24 mouse cellular contexts compared by ENCODE assay signal in genomic region chr8:113896446-113896845, GRCm38 (mm10). TPM values are rescaled to one million over a fixed set of nuclear protein-coding genes. Genes with fewer than 3 reads are reported as not detected.
A peak's percentile ranks its signal among the peaks of the same experiment; 100 is the strongest.
DNase-seq lines count a peak whose midpoint lies in the region; ATAC-seq lines count a peak whose summit lies in the region.
"Had no signal": no experiment of that assay in that cellular context is flagged by ENCODE, and none has a peak within 500 bp of the region (broad histone marks: within the 10 kb centered on the region; RNA-seq: fewer than 3 reads in every experiment).

No protein-coding gene starts in this region.

- DNase-seq in cerebellum, adult 11-12 months, result peak; percentile 39
- peak; percentile 63 for DNase-seq in Muller cell, postnatal 12 days (ENCODE audit: inconsistent ontology term)
- DNase-seq in cerebellum, adult 8-10 months, result peak; percentile 37
- peak; percentile 60 to 75 for DNase-seq in cerebellum, postnatal 25 days
- no peak for DNase-seq in lung, postnatal 25 days (ENCODE audit: low spot score)
- no peak for DNase-seq in embryo, embryonic 9.5 days (ENCODE audit: extremely low spot score)
- DNase-seq in gastrocnemius, postnatal 4 days (ENCODE audit: low spot score in 2 of 2), result no peak
- DNase-seq: adrenal gland, postnatal 10 days; gastrocnemius, postnatal 25 days; heart, postnatal 36 days; kidney, adult 2 months; kidney, postnatal 4 days; lung, postnatal 36 days; right cerebral cortex, adult 18-20 months; thymus, adult 18-20 months; thymus, postnatal 36 days had no signal

- no peak; the same call in 1 of the 2 replicates for ATAC-seq in cerebellum, adult (ENCODE audit: insufficient number of reproducible peaks, low FRiP score, low TSS enrichment)
- ATAC-seq: forebrain, embryonic 15.5 days; hindbrain, postnatal 0 days; intestine, embryonic 15.5 days; midbrain, embryonic 16.5 days; Patski had no signal

RNA-seq across cellular contexts. Expression of gene Adamts18, which starts 47.9 kb away (rescaled TPM):
- total RNA-seq in gastrocnemius, postnatal 4 days (2021), result 1 to 10 TPM in 1 of 2 experiments, under 1 TPM in 1; 0.69 to 1.1 TPM
- total RNA-seq: gastrocnemius, adult 18-20 months; heart, postnatal 36 days; neutrophil, adult 5-6 weeks had no signal

Comparison
In these comparisons a context has a peak if more than half of its experiments do, and no peak if none do; other contexts are left out.
1. DNase-seq: peak in cerebellum, adult 11-12 months (single experiment), Muller cell, postnatal 12 days (single experiment), cerebellum, adult 8-10 months (single experiment) and cerebellum, postnatal 25 days (2 of 2); none in lung, postnatal 25 days (single experiment), embryo, embryonic 9.5 days (single experiment) and gastrocnemius, postnatal 4 days (0 of 2).